Mouse (Mus musculus): ENCODE results near the gene Kcng4.

GRCm38 (mm10) chr8:119612471-119612870 lies 23.0 kb downstream of the Kcng4 start, which contains the start of gene Adad2:
- TF ChIP-seq CTCF (IDR thresholded peaks at IDR 0.05; ENCODE audit: control insufficient read depth, insufficient read depth, insufficient read length) (no peak), USF1 (IDR thresholded peaks at IDR 0.05; ENCODE audit: low read depth) (no peak)

Data from C2C12 (cell line).